Mouse (Mus musculus) CH12.LX (cell line): ENCODE measurements around the gene Gm17509. TPM values are rescaled to one million over a fixed set of nuclear protein-coding genes. Genes with fewer than 3 reads are reported as not detected.

Source experiments
- DNase-seq: peaks from one replicate; pipeline ENCODE4 v3.0.0-alpha.2; 2013; ENCODE audit errors: extremely low read depth
- H3K27ac ChIP-seq: 2 replicates; pipeline ENCODE4 v1.5.1; 2012; ENCODE audit warnings: low read depth, mild to moderate bottlenecking, control low read depth, moderate library complexity; ENCODE audit not compliant: insufficient read depth
- H3K27me3 ChIP-seq: replicated peaks from 2 replicates; pipeline ENCODE3; 2012; ENCODE audit warnings: inconsistent platforms
- H3K36me3 ChIP-seq, 2 experiments: replicated peaks in 1 of 2; 2 replicates each; pipeline versions ENCODE3 to v1.6.1; 2012; ENCODE audit warnings: inconsistent platforms in 1 of 2, low read length in 1 of 2, mild to moderate bottlenecking in 1 of 2, mixed read lengths in 1 of 2, moderate library complexity in 1 of 2; ENCODE audit not compliant: control insufficient read depth in 1 of 2, insufficient read depth in 1 of 2
- H3K4me1 ChIP-seq, 2 experiments: 2 replicates each; pipeline ENCODE4 v1.6.1; 2012; ENCODE audit warnings: inconsistent platforms in 1 of 2, moderate library complexity in 1 of 2; ENCODE audit not compliant: insufficient read depth in 2 of 2, control insufficient read depth in 1 of 2
- H3K4me2 ChIP-seq: 2 replicates; pipeline ENCODE4 v1.6.1; 2012; ENCODE audit warnings: low read depth, mild to moderate bottlenecking, control low read depth; ENCODE audit not compliant: poor library complexity, insufficient read depth, severe bottlenecking
- H3K4me3 ChIP-seq, 3 experiments: fragments of 150-350 bp in 1 of 3; sonication (generic) in 1 of 3; replicated peaks in 1 of 3; 2 replicates each; pipeline versions ENCODE3 to v1.5.1; 2011 to 2012; ENCODE audit warnings: low read depth in 2 of 3, low read length in 2 of 3, mild to moderate bottlenecking in 2 of 3, moderate library complexity in 2 of 3, control low read depth in 1 of 3, improper control_type of control experiment in 1 of 3, inconsistent platforms in 1 of 3, mixed read lengths in 1 of 3; ENCODE audit not compliant: poor library complexity in 1 of 3
- H3K79me2 ChIP-seq: replicated peaks from 2 replicates; pipeline ENCODE4 v1.6.1; 2012; ENCODE audit warnings: mild to moderate bottlenecking, moderate library complexity; ENCODE audit not compliant: control insufficient read depth, poor library complexity, insufficient read depth, severe bottlenecking; ENCODE audit errors: extremely low read depth
- H3K9ac ChIP-seq: 2 replicates; pipeline ENCODE4 v1.6.1; 2012; ENCODE audit warnings: low read depth, mild to moderate bottlenecking, control low read depth, moderate library complexity; ENCODE audit not compliant: insufficient read depth
- H3K9me3 ChIP-seq: replicated peaks from 2 replicates; pipeline ENCODE3; 2012; ENCODE audit warnings: low read length, inconsistent platforms, mixed read lengths
- BHLHE40 ChIP-seq: IDR thresholded peaks from 2 replicates; pipeline ENCODE4 v1.6.1; 2011; ENCODE audit warnings: mild to moderate bottlenecking, low read depth, low read length, improper control_type of control experiment
- EP300 ChIP-seq: IDR thresholded peaks from 2 replicates; pipeline ENCODE4 v1.6.1; 2011; ENCODE audit warnings: low read length, improper control_type of control experiment
- GABPA ChIP-seq: IDR thresholded peaks from 2 replicates; pipeline ENCODE4 v1.6.1; 2012; ENCODE audit warnings: low read depth, low read length, improper control_type of control experiment, inconsistent platforms; ENCODE audit not compliant: insufficient replicate concordance
- HCFC1 ChIP-seq: IDR thresholded peaks from 2 replicates; pipeline ENCODE4 v1.6.1; 2012; ENCODE audit warnings: low read depth, mild to moderate bottlenecking, inconsistent platforms, low read length, improper control_type of control experiment
- JUN ChIP-seq: IDR thresholded peaks from 2 replicates; pipeline ENCODE4 v1.6.1; 2011; ENCODE audit warnings: low read depth, mild to moderate bottlenecking, low read length, improper control_type of control experiment, moderate library complexity; ENCODE audit not compliant: insufficient read depth
- JUND ChIP-seq: conservative IDR thresholded peaks from 2 replicates; pipeline ENCODE4 v1.6.1; 2011; ENCODE audit warnings: low read depth, low read length, improper control_type of control experiment
- KAT2A ChIP-seq: IDR thresholded peaks from 2 replicates; pipeline ENCODE4 v1.6.1; 2012; ENCODE audit warnings: low read length, improper control_type of control experiment, inconsistent platforms; ENCODE audit not compliant: insufficient replicate concordance
- MAFK ChIP-seq: IDR thresholded peaks from 2 replicates; pipeline ENCODE4 v1.6.1; 2011; ENCODE audit warnings: low read length, improper control_type of control experiment; ENCODE audit not compliant: insufficient replicate concordance
- MEF2A ChIP-seq: IDR thresholded peaks from 2 replicates; pipeline ENCODE4 v1.6.1; 2014; ENCODE audit warnings: low read depth, mild to moderate bottlenecking, inconsistent platforms, low read length, improper control_type of control experiment, borderline replicate concordance
- MXI1 ChIP-seq: IDR thresholded peaks from 2 replicates; pipeline ENCODE4 v1.6.1; 2011; ENCODE audit warnings: mild to moderate bottlenecking, low read depth, low read length, improper control_type of control experiment
- NRF1 ChIP-seq: IDR thresholded peaks from 2 replicates; pipeline ENCODE4 v1.6.1; 2014; ENCODE audit warnings: low read depth, mild to moderate bottlenecking, inconsistent platforms, low read length, improper control_type of control experiment, moderate library complexity
- PAX5 ChIP-seq: IDR thresholded peaks from 2 replicates; pipeline ENCODE4 v1.6.1; 2012; ENCODE audit warnings: low read length, inconsistent platforms, mixed read lengths
- RAD21 ChIP-seq: IDR thresholded peaks from 2 replicates; pipeline ENCODE4 v1.6.1; 2011; ENCODE audit warnings: low read depth, mild to moderate bottlenecking, low read length, improper control_type of control experiment, moderate library complexity
- TBP ChIP-seq: conservative IDR thresholded peaks from 2 replicates; pipeline ENCODE4 v1.6.1; 2011; ENCODE audit warnings: low read depth, low read length, improper control_type of control experiment
- ZC3H11A ChIP-seq: IDR thresholded peaks from 2 replicates; pipeline ENCODE4 v1.6.1; 2012; ENCODE audit warnings: low read depth, mild to moderate bottlenecking, inconsistent platforms, low read length, improper control_type of control experiment
- ZNF384 ChIP-seq: IDR thresholded peaks from 2 replicates; pipeline ENCODE4 v1.6.1; 2012; ENCODE audit warnings: low read depth, low read length, improper control_type of control experiment, inconsistent platforms
- dilution Hi-C: fragments of 300-500 bp; cut with MboI; formaldehyde crosslinking; loops from 2 replicates; pipeline ENCODE4 v1.14.3; 2020; ENCODE audit warnings: low sequenced_read_pairs; ENCODE audit not compliant: extremely low pct_unique_long_range_greater_than_20kb, extremely low pct_ligation_motif_present
- in situ Hi-C: fragments of 300-500 bp; cut with MboI; formaldehyde crosslinking; loops from 3 replicates; pipeline ENCODE4 v1.14.3; 2019; ENCODE audit warnings: low sequenced_read_pairs, low pct_ligation_motif_present, low pct_unique_long_range_greater_than_20kb, mixed read lengths
- polyA plus RNA-seq: library from polyadenylated mRNA; unstranded; fragments of >175 nt; gene quantifications from 2 replicates; pipeline ENCODE4 v1.2.1, GENCODE M21; 2012; ENCODE audit warnings: low read depth; ENCODE audit not compliant: insufficient read length
- total RNA-seq, 2 experiments: library from RNA; depleted of rRNA; stranded (reverse); fragments of 300-350 nt in 1 of 2; fragments of >200 nt in 1 of 2; gene quantifications; 2 replicates each; pipeline ENCODE4 v1.2.3; 2012 to 2014

Gene Gm17509
- total and polyA plus RNA-seq, 3 experiments, result not detected

- no peak for TF ChIP-seq JUND
- TF ChIP-seq NRF1, result no peak
- no peak for TF ChIP-seq KAT2A
- no peak for TF ChIP-seq BHLHE40
- no peak for TF ChIP-seq ZC3H11A
- no peak for TF ChIP-seq MAFK
- no peaks in the 10 kb centered on the region for H3K4me1 ChIP-seq
- H3K27me3 ChIP-seq, result no peaks in the 10 kb centered on the region
- in situ Hi-C loops, result no loop called here
- no peak overlapping the region for H3K4me2 ChIP-seq
- H3K4me3 ChIP-seq, result no peak overlapping the region
- no peak for DNase-seq
- no peak overlapping the region for H3K27ac ChIP-seq
- dilution Hi-C loops, result no loop called here
- H3K9ac ChIP-seq, result no peak overlapping the region
- no peaks in the 10 kb centered on the region for H3K79me2 ChIP-seq
- H3K36me3 ChIP-seq, result no peaks in the 10 kb centered on the region
- peaks cover 59% of the 10 kb centered on the region for H3K9me3 ChIP-seq
These were observed 4.0 kb downstream of the Gm17509 start for GRCm38 (mm10) chr13:117216752-117217363.

GRCm38 (mm10) chr13:117216126-117216525 is 4.7 kb downstream of the Gm17509 start:
- Histone ChIP-seq H3K9ac (no peak overlapping the region), H3K27ac (no peak overlapping the region), H3K79me2 (no peaks in the 10 kb centered on the region), H3K4me3 (no peak overlapping the region), H3K27me3 (no peaks in the 10 kb centered on the region), H3K4me2 (no peak overlapping the region), H3K4me1 (no peaks in the 10 kb centered on the region), H3K36me3 (no peaks in the 10 kb centered on the region), H3K9me3 (peaks cover 63% of the 10 kb centered on the region)
- dilution Hi-C loops, result no loop called here
- DNase-seq, result no peak
- no peak for TF ChIP-seq HCFC1
- no peak for TF ChIP-seq PAX5
- TF ChIP-seq MEF2A, result no peak
- no peak for TF ChIP-seq ZNF384
- no peak for TF ChIP-seq EP300
- no peak for TF ChIP-seq RAD21
- in situ Hi-C loops, result no loop called here

- Histone ChIP-seq H3K4me2 (no peak overlapping the region), H3K4me3 (no peak overlapping the region), H3K79me2 (no peaks in the 10 kb centered on the region), H3K27ac (no peak overlapping the region), H3K4me1 (no peaks in the 10 kb centered on the region), H3K9me3 (peaks cover 60% of the 10 kb centered on the region), H3K9ac (no peak overlapping the region), H3K36me3 (no peaks in the 10 kb centered on the region), H3K27me3 (no peaks in the 10 kb centered on the region)
- TF ChIP-seq MAFK, result no peak
- no peak for TF ChIP-seq TBP
- TF ChIP-seq JUN, result no peak
- no peak for TF ChIP-seq GABPA
- TF ChIP-seq MXI1, result no peak
- no peak for DNase-seq
- in situ Hi-C loops (no loop called here), dilution Hi-C loops (no loop called here)
These were observed 5.4 kb downstream of the Gm17509 start for GRCm38 (mm10) chr13:117215481-117215880.
